Mouse (Mus musculus): ENCODE results near the gene Rasl10a.

DNA sequence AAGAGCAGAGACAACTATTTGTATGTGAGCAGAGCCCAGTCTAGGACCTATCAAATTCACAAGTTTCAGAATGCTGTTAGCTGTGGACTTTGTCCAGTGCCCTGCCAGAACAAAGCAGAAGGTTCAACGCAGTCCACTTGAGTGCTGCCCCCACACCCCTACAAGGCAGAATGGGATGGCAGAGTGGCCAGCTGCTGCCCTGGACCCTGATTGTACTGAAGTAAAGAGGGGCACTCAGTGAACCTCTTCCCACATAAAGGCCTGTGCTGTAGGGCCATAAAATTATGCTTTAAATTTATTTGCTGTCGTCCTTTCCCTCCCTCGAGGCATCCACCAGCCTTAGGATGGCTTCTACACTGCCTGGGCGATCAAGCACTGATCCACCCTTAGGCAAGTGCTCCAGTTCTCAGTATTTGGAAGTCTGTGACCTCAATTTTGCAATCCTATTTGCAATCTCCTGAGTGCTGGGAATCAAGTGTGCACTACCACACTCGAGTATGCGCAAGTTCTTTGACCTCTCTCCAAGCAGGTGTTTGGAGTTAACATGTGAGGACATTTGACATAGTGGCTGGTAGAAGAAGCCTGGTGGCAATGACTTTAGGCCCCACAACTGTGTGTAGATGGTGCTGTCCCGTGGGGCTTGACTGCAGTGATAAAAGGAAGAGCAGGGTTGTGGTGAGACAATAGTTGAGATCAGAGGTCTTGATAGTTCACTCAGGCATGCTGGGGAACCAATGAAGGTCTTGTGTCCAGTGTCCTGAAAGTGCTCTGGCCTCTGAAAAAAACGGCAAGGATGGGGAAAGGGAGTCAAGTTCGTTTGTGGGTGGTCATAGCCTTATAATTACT is 10.4 kb downstream of the Rasl10a start:
- no peak for TF ChIP-seq CTCF (IDR thresholded peaks at IDR 0.05; ENCODE audit: low read depth)
- no peak for TF ChIP-seq EP300 (IDR thresholded peaks at IDR 0.05; ENCODE audit: low read depth)
